Mouse (Mus musculus): ENCODE data around the gene Plk5. TPM values are rescaled to one million over a fixed set of nuclear protein-coding genes. Genes with fewer than 3 reads are reported as not detected.
"Not testable (repeated sequence)": the region's sequence is repeated elsewhere in the genome, so short reads cannot be mapped to it uniquely, and the experiment has no call there.

Plk5 gene
- polyA plus RNA-seq, 1 experiment = 11.1 TPM

- Histone ChIP-seq H3K9me3 (replicated peaks; ENCODE audit: control insufficient read depth, insufficient read depth, low read length, poor library complexity, severe bottlenecking) (no peaks in the 10 kb centered on the region), H3K4me3 (ENCODE audit: low read depth, low read length) (peak overlapping the region; percentile 58), H3K9ac (ENCODE audit: low read depth, poor library complexity, severe bottlenecking) (peak overlapping the region; percentile 5), H3K36me3 (ENCODE audit: control insufficient read depth, insufficient read depth, low read length, poor library complexity, severe bottlenecking) (no peaks in the 10 kb centered on the region), H3K27ac (ENCODE audit: insufficient read depth, low read length) (no peak overlapping the region), H3K4me1 (ENCODE audit: control insufficient read depth, insufficient read depth, low read length) (peaks cover 4% of the 10 kb centered on the region), H3K27me3 (ENCODE audit: control insufficient read depth, insufficient read depth, low read length, poor library complexity, severe bottlenecking) (no peaks in the 10 kb centered on the region)
- no peak for TF ChIP-seq POLR2A (IDR thresholded peaks at IDR 0.05; ENCODE audit: insufficient read depth, low read length)
- TF ChIP-seq EP300 (IDR thresholded peaks at IDR 0.05; ENCODE audit: insufficient read depth, low read depth, low read length) = no peak
- no peak for TF ChIP-seq CTCF (IDR thresholded peaks at IDR 0.05; ENCODE audit: low read depth, low read length)
Observed at GRCm38 (mm10) chr10:80342749-80343424, 13.4 kb upstream of the Plk5 start.

- Histone ChIP-seq H3K4me3 (ENCODE audit: low read depth, low read length) (peak overlapping the region; percentile 38), H3K9ac (ENCODE audit: low read depth, poor library complexity, severe bottlenecking) (no peak overlapping the region), H3K4me1 (ENCODE audit: control insufficient read depth, insufficient read depth, low read length) (peaks cover 4% of the 10 kb centered on the region), H3K27me3 (ENCODE audit: control insufficient read depth, insufficient read depth, low read length, poor library complexity, severe bottlenecking) (no peaks in the 10 kb centered on the region), H3K9me3 (replicated peaks; ENCODE audit: control insufficient read depth, insufficient read depth, low read length, poor library complexity, severe bottlenecking) (no peaks in the 10 kb centered on the region), H3K36me3 (ENCODE audit: control insufficient read depth, insufficient read depth, low read length, poor library complexity, severe bottlenecking) (no peaks in the 10 kb centered on the region), H3K27ac (ENCODE audit: insufficient read depth, low read length) (no peak overlapping the region)
- TF ChIP-seq POLR2A (IDR thresholded peaks at IDR 0.05; ENCODE audit: insufficient read depth, low read length) (no peak), EP300 (IDR thresholded peaks at IDR 0.05; ENCODE audit: insufficient read depth, low read depth, low read length) (no peak), CTCF (IDR thresholded peaks at IDR 0.05; ENCODE audit: low read depth, low read length) (no peak)
Observed at GRCm38 (mm10) chr10:80343425-80343895, 12.8 kb upstream of the Plk5 start.

GRCm38 (mm10) chr10:80344131-80344661 is 12.1 kb upstream of the Plk5 start:
- no peak overlapping the region for H3K27ac ChIP-seq (ENCODE audit: insufficient read depth, low read length)
- TF ChIP-seq POLR2A (IDR thresholded peaks at IDR 0.05; ENCODE audit: insufficient read depth, low read length) (no peak), EP300 (IDR thresholded peaks at IDR 0.05; ENCODE audit: insufficient read depth, low read depth, low read length) (no peak), CTCF (IDR thresholded peaks at IDR 0.05; ENCODE audit: low read depth, low read length) (no peak)
- no peaks in the 10 kb centered on the region for H3K36me3 ChIP-seq (ENCODE audit: control insufficient read depth, insufficient read depth, low read length, poor library complexity, severe bottlenecking)
- H3K9me3 ChIP-seq (replicated peaks; ENCODE audit: control insufficient read depth, insufficient read depth, low read length, poor library complexity, severe bottlenecking) = no peaks in the 10 kb centered on the region
- no peaks in the 10 kb centered on the region for H3K27me3 ChIP-seq (ENCODE audit: control insufficient read depth, insufficient read depth, low read length, poor library complexity, severe bottlenecking)
- peaks cover 4% of the 10 kb centered on the region for H3K4me1 ChIP-seq (ENCODE audit: control insufficient read depth, insufficient read depth, low read length)
- H3K4me3 ChIP-seq (ENCODE audit: low read depth, low read length) = no peak overlapping the region
- no peak overlapping the region for H3K9ac ChIP-seq (ENCODE audit: low read depth, poor library complexity, severe bottlenecking)

- H3K9ac ChIP-seq (ENCODE audit: low read depth, poor library complexity, severe bottlenecking) = 0 out of 2 replicates have a peak overlapping the region, but pooled peaks have one; percentile 8
- H3K4me1 ChIP-seq (ENCODE audit: control insufficient read depth, insufficient read depth, low read length) = peaks cover 4% of the 10 kb centered on the region
- H3K27me3 ChIP-seq (ENCODE audit: control insufficient read depth, insufficient read depth, low read length, poor library complexity, severe bottlenecking) = no peaks in the 10 kb centered on the region
- no peak overlapping the region for H3K27ac ChIP-seq (ENCODE audit: insufficient read depth, low read length)
- no peak for TF ChIP-seq CTCF (IDR thresholded peaks at IDR 0.05; ENCODE audit: low read depth, low read length)
- TF ChIP-seq POLR2A (IDR thresholded peaks at IDR 0.05; ENCODE audit: insufficient read depth, low read length) = no peak
- TF ChIP-seq EP300 (IDR thresholded peaks at IDR 0.05; ENCODE audit: insufficient read depth, low read depth, low read length) = no peak
- peak overlapping the region; percentile 6; the same call in 1 of the 2 replicates for H3K4me3 ChIP-seq (ENCODE audit: low read depth, low read length)
- H3K9me3 ChIP-seq (replicated peaks; ENCODE audit: control insufficient read depth, insufficient read depth, low read length, poor library complexity, severe bottlenecking) = no peaks in the 10 kb centered on the region
- no peaks in the 10 kb centered on the region for H3K36me3 ChIP-seq (ENCODE audit: control insufficient read depth, insufficient read depth, low read length, poor library complexity, severe bottlenecking)
Observed at GRCm38 (mm10) chr10:80345122-80345521, 11.1 kb upstream of the Plk5 start.

GRCm38 (mm10) chr10:80345929-80346328 is 10.3 kb upstream of the Plk5 start:
- not testable (repeated sequence) for H3K9ac ChIP-seq (ENCODE audit: low read depth, poor library complexity, severe bottlenecking); H3K27ac ChIP-seq (ENCODE audit: insufficient read depth, low read length); H3K4me3 ChIP-seq (ENCODE audit: low read depth, low read length); H3K36me3 ChIP-seq (ENCODE audit: control insufficient read depth, insufficient read depth, low read length, poor library complexity, severe bottlenecking); H3K27me3 ChIP-seq (ENCODE audit: control insufficient read depth, insufficient read depth, low read length, poor library complexity, severe bottlenecking); H3K4me1 ChIP-seq (ENCODE audit: control insufficient read depth, insufficient read depth, low read length); H3K9me3 ChIP-seq (replicated peaks; ENCODE audit: control insufficient read depth, insufficient read depth, low read length, poor library complexity, severe bottlenecking)

- peak overlapping the region; percentile 73 for H3K4me3 ChIP-seq (ENCODE audit: low read depth, low read length)
- H3K9me3 ChIP-seq (replicated peaks; ENCODE audit: control insufficient read depth, insufficient read depth, low read length, poor library complexity, severe bottlenecking) = no peaks in the 10 kb centered on the region
- H3K27me3 ChIP-seq (ENCODE audit: control insufficient read depth, insufficient read depth, low read length, poor library complexity, severe bottlenecking) = no peaks in the 10 kb centered on the region
- H3K36me3 ChIP-seq (ENCODE audit: control insufficient read depth, insufficient read depth, low read length, poor library complexity, severe bottlenecking) = no peaks in the 10 kb centered on the region
- peaks cover 3% of the 10 kb centered on the region for H3K4me1 ChIP-seq (ENCODE audit: control insufficient read depth, insufficient read depth, low read length)
- peak overlapping the region; percentile 59 for H3K9ac ChIP-seq (ENCODE audit: low read depth, poor library complexity, severe bottlenecking)
- H3K27ac ChIP-seq (ENCODE audit: insufficient read depth, low read length) = no peak overlapping the region
- no peak for TF ChIP-seq EP300 (IDR thresholded peaks at IDR 0.05; ENCODE audit: insufficient read depth, low read depth, low read length)
- no peak for TF ChIP-seq POLR2A (IDR thresholded peaks at IDR 0.05; ENCODE audit: insufficient read depth, low read length)
- TF ChIP-seq CTCF (IDR thresholded peaks at IDR 0.05; ENCODE audit: low read depth, low read length) = no peak
Observed at GRCm38 (mm10) chr10:80347514-80347967, 8.7 kb upstream of the Plk5 start.

All from ES-Bruce4 (cell line).